Mouse (Mus musculus) T-cell, adult 2 months (primary cell): ENCODE data around the gene Sparc.
A peak's percentile ranks its signal among the peaks of the same experiment; 100 is the strongest.

Experiments
- DNase-seq: peaks from one replicate; pipeline ENCODE4 v3.0.0; 2022; ENCODE audit warnings: low spot score

Gene Sparc

GRCm38 (mm10) chr11:55422978-55423377, at the start of gene Sparc:
Gene Sparc, minus strand, starts transcription at chr11:55423183.
- DNase-seq = no peak

GRCm38 (mm10) chr11:55471467-55471866, 48.5 kb upstream of the Sparc start:
- no peak for DNase-seq

- no peak for DNase-seq
Observed at GRCm38 (mm10) chr11:55470761-55471160, 47.8 kb upstream of the Sparc start.

GRCm38 (mm10) chr11:55469923-55470691, 47.1 kb upstream of the Sparc start:
- peak; percentile 22 for DNase-seq

GRCm38 (mm10) chr11:55469048-55469843, 46.3 kb upstream of the Sparc start, which contains the start of gene G3bp1:
Gene G3bp1, plus strand, starts transcription at chr11:55469685.
- peak; percentile 99 for DNase-seq

GRCm38 (mm10) chr11:55468611-55469047, 45.6 kb upstream of the Sparc start:
- DNase-seq = no peak

GRCm38 (mm10) chr11:55468012-55468411, 45.0 kb upstream of the Sparc start:
- DNase-seq = no peak

GRCm38 (mm10) chr11:55465177-55465576, 42.2 kb upstream of the Sparc start:
- DNase-seq = no peak

GRCm38 (mm10) chr11:55464707-55465106, 41.7 kb upstream of the Sparc start:
- no peak for DNase-seq

- no peak for DNase-seq
Observed at GRCm38 (mm10) chr11:55462149-55462548, 39.2 kb upstream of the Sparc start.

- DNase-seq = peak; percentile 86
Observed at GRCm38 (mm10) chr11:55461019-55461645, 38.1 kb upstream of the Sparc start, which contains the start of gene Atox1. Gene Atox1, minus strand, starts transcription at chr11:55461239.

- peak; percentile 10 for DNase-seq
Observed at GRCm38 (mm10) chr11:55460559-55461018, 37.6 kb upstream of the Sparc start.

- DNase-seq = no peak
Observed at GRCm38 (mm10) chr11:55459850-55460558, 37.0 kb upstream of the Sparc start.

GRCm38 (mm10) chr11:55458501-55458900, 35.5 kb upstream of the Sparc start:
- DNase-seq = no peak

- no peak for DNase-seq
Observed at GRCm38 (mm10) chr11:55455166-55455565, 32.2 kb upstream of the Sparc start.

GRCm38 (mm10) chr11:55453640-55454039, 30.7 kb upstream of the Sparc start:
- DNase-seq = no peak

- no peak for DNase-seq
Observed at GRCm38 (mm10) chr11:55450311-55450710, 27.3 kb upstream of the Sparc start.

- no peak for DNase-seq
Observed at GRCm38 (mm10) chr11:55449531-55449930, 26.5 kb upstream of the Sparc start.

GRCm38 (mm10) chr11:55446579-55446978, 23.6 kb upstream of the Sparc start:
- DNase-seq = peak; percentile 41

- DNase-seq = no peak
Observed at GRCm38 (mm10) chr11:55444772-55445171, 21.8 kb upstream of the Sparc start.

- no peak for DNase-seq
Observed at GRCm38 (mm10) chr11:55439718-55440117, 16.7 kb upstream of the Sparc start.

GRCm38 (mm10) chr11:55438031-55438430, 15.0 kb upstream of the Sparc start:
- DNase-seq = no peak
